Mouse (Mus musculus) midbrain, postnatal 0 days (tissue): ENCODE measurements around the gene Rnf2. TPM values are rescaled to one million over a fixed set of nuclear protein-coding genes. Genes with fewer than 3 reads are reported as not detected.

Experiments
- ATAC-seq: fragments of 200-750 bp; cut with Nextera tagmentation; 2 replicates; pipeline ENCODE4 v1.8.0; 2017; ENCODE audit warnings: moderate number of reproducible peaks, mild to moderate bottlenecking, moderate TSS enrichment, moderate library complexity; ENCODE audit not compliant: low FRiP score
- DNase-seq: peaks from one replicate; pipeline ENCODE4 v3.0.0-alpha.2; 2015; ENCODE audit warnings: low spot score
- H3K27ac ChIP-seq: fragments of 300-500 bp; sonication (generic); 2 replicates; pipeline ENCODE4 v1.5.1; 2014; ENCODE audit warnings: low read depth, mild to moderate bottlenecking, low read length, mixed read lengths
- H3K27me3 ChIP-seq: fragments of 300-500 bp; sonication (generic); 2 replicates; pipeline ENCODE4 v1.6.1; 2014; ENCODE audit warnings: low read length, control low read depth, mixed read lengths; ENCODE audit not compliant: insufficient read depth
- H3K36me3 ChIP-seq: fragments of 300-500 bp; sonication (generic); 2 replicates; pipeline ENCODE4 v1.6.1; 2014; ENCODE audit warnings: low read length, control low read depth, mixed read lengths; ENCODE audit not compliant: insufficient read depth
- H3K4me1 ChIP-seq: fragments of 300-500 bp; sonication (generic); 2 replicates; pipeline ENCODE4 v1.6.1; 2014; ENCODE audit warnings: mild to moderate bottlenecking, control low read depth, antibody characterized with exemption, low read length, mixed read lengths; ENCODE audit not compliant: insufficient read depth
- H3K4me2 ChIP-seq: fragments of 300-500 bp; sonication (generic); 2 replicates; pipeline ENCODE4 v1.6.1; 2014; ENCODE audit warnings: low read depth, mild to moderate bottlenecking, low read length, mixed read lengths; ENCODE audit not compliant: poor library complexity, severe bottlenecking
- H3K4me3 ChIP-seq: fragments of 300-500 bp; sonication (generic); 2 replicates; pipeline ENCODE4 v1.5.1; 2014; ENCODE audit warnings: low read depth, mild to moderate bottlenecking, low read length, moderate library complexity
- H3K9ac ChIP-seq: fragments of 300-500 bp; sonication (generic); replicated peaks from 2 replicates; pipeline ENCODE4 v1.6.1; 2014; ENCODE audit warnings: mild to moderate bottlenecking, low read length, moderate library complexity, mixed read lengths; ENCODE audit not compliant: poor library complexity, severe bottlenecking
- H3K9me3 ChIP-seq: fragments of 300-500 bp; sonication (generic); 2 replicates; pipeline ENCODE4 v1.6.1; 2016; ENCODE audit warnings: low read length, control low read depth
- CTCF ChIP-seq: IDR thresholded peaks from 2 replicates; pipeline ENCODE4 v1.5.1; 2016; ENCODE audit warnings: antibody characterized with exemption, mild to moderate bottlenecking
- WGBS: fragments of 180-500 bp; shearing (Covaris S2); extraction: QIAGEN DNeasy Blood & Tissue Kit; methylation state at CpG from one replicate; pipeline ENCODE4 v1.1.7; 2014; 5-methylcytosine and 5-hydroxymethylcytosine counted together
- polyA plus RNA-seq: library from polyadenylated mRNA; unstranded; fragments of >200 nt; fragmentation: Nextera tagmentation; extraction: Ambion mirVana; gene quantifications from 2 replicates; pipeline ENCODE4 v1.2.1, GENCODE M21; 2015
- total RNA-seq: library from RNA; depleted of rRNA; stranded (reverse); fragments of >200 nt; gene quantifications from 2 replicates; pipeline ENCODE4 v1.2.3, GENCODE M21; 2014

The Rnf2 gene
- total and polyA plus RNA-seq, 2 experiments from 2014 or later: 68.1 to 77.8 TPM

- Histone ChIP-seq H3K4me1 (peaks cover 8% of the 10 kb centered on the region; the same call in 1 of the 2 replicates), H3K27ac (no peak overlapping the region), H3K4me3 (no peak overlapping the region), H3K4me2 (no peak overlapping the region), H3K9ac (no peak overlapping the region), H3K36me3 (no peaks in the 10 kb centered on the region), H3K27me3 (no peaks in the 10 kb centered on the region), H3K9me3 (no peaks in the 10 kb centered on the region)
- ATAC-seq: no peak
- no peak for TF ChIP-seq CTCF
- 59% methylated on average over 6 of the region's 6 CpGs for WGBS
- peak; percentile 21 for DNase-seq
Measured at GRCm38 (mm10) chr1:151494711-151495110, 6.0 kb downstream of the Rnf2 start.

GRCm38 (mm10) chr1:151493826-151494225, 6.9 kb downstream of the Rnf2 start:
- no peak for TF ChIP-seq CTCF
- peaks cover 5% of the 10 kb centered on the region; the same call in 1 of the 2 replicates for H3K4me1 ChIP-seq
- DNase-seq: no peak
- H3K36me3 ChIP-seq: no peaks in the 10 kb centered on the region
- H3K4me2 ChIP-seq: no peak overlapping the region
- ATAC-seq: no peak
- no peak overlapping the region for H3K9ac ChIP-seq
- H3K27ac ChIP-seq: no peak overlapping the region
- no peaks in the 10 kb centered on the region for H3K9me3 ChIP-seq
- no peak overlapping the region for H3K4me3 ChIP-seq
- no peaks in the 10 kb centered on the region for H3K27me3 ChIP-seq

GRCm38 (mm10) chr1:151492419-151492818, 8.3 kb downstream of the Rnf2 start:
- Histone ChIP-seq H3K36me3 (no peaks in the 10 kb centered on the region), H3K4me1 (no peaks in the 10 kb centered on the region), H3K27me3 (no peaks in the 10 kb centered on the region), H3K4me3 (no peak overlapping the region), H3K9ac (no peak overlapping the region), H3K9me3 (no peaks in the 10 kb centered on the region), H3K4me2 (no peak overlapping the region), H3K27ac (no peak overlapping the region)
- ATAC-seq (no peak), DNase-seq (peak; percentile 42)
- TF ChIP-seq CTCF: peak; percentile 72
- 26% methylated on average over 1 of the region's 1 CpGs for WGBS

- no peak overlapping the region for H3K4me2 ChIP-seq
- ATAC-seq: no peak
- no peak overlapping the region for H3K27ac ChIP-seq
- H3K27me3 ChIP-seq: no peaks in the 10 kb centered on the region
- TF ChIP-seq CTCF: no peak
- no peaks in the 10 kb centered on the region for H3K36me3 ChIP-seq
- H3K9ac ChIP-seq: no peak overlapping the region
- WGBS: 73% methylated on average over 6 of the region's 6 CpGs
- no peak overlapping the region for H3K4me3 ChIP-seq
- no peaks in the 10 kb centered on the region for H3K4me1 ChIP-seq
- H3K9me3 ChIP-seq: no peaks in the 10 kb centered on the region
- no peak for DNase-seq
Measured at GRCm38 (mm10) chr1:151489806-151490205, 10.9 kb downstream of the Rnf2 start.

- no peak for TF ChIP-seq CTCF
- Histone ChIP-seq H3K9ac (no peak overlapping the region), H3K4me2 (no peak overlapping the region), H3K27me3 (no peaks in the 10 kb centered on the region), H3K9me3 (no peaks in the 10 kb centered on the region), H3K27ac (no peak overlapping the region), H3K36me3 (no peaks in the 10 kb centered on the region; the same call in 1 of the 2 replicates), H3K4me1 (no peaks in the 10 kb centered on the region), H3K4me3 (no peak overlapping the region)
- WGBS: 78% methylated on average over 5 of the region's 5 CpGs
- ATAC-seq: no peak
- DNase-seq: no peak
Measured at GRCm38 (mm10) chr1:151484754-151485153, 16.0 kb downstream of the Rnf2 start.

- no peak overlapping the region for H3K9ac ChIP-seq
- no peaks in the 10 kb centered on the region for H3K4me1 ChIP-seq
- no peak for ATAC-seq
- TF ChIP-seq CTCF: peak; percentile 59
- H3K27ac ChIP-seq: no peak overlapping the region
- no peaks in the 10 kb centered on the region; the same call in 1 of the 2 replicates for H3K36me3 ChIP-seq
- H3K4me2 ChIP-seq: no peak overlapping the region
- H3K9me3 ChIP-seq: no peaks in the 10 kb centered on the region
- H3K27me3 ChIP-seq: no peaks in the 10 kb centered on the region
- no peak overlapping the region for H3K4me3 ChIP-seq
- 76% methylated on average over 1 of the region's 1 CpGs for WGBS
- no peak for DNase-seq
Measured at GRCm38 (mm10) chr1:151483568-151483967, 17.2 kb downstream of the Rnf2 start.
